Mouse (Mus musculus): ENCODE results near the gene Masp1.

GRCm38 (mm10) chr16:23492783-23493182 is 27.8 kb downstream of the Masp1 start:
- TF ChIP-seq CTCF (IDR thresholded peaks at IDR 0.05; ENCODE audit: insufficient read depth, low read length), result no peak
- no peak for TF ChIP-seq POLR2A (IDR thresholded peaks at IDR 0.05; ENCODE audit: borderline replicate concordance, extremely low read depth, low read depth, low read length)

All from lung, adult 2 months (tissue).